Mouse (Mus musculus) midbrain, embryonic 14.5 days (tissue): ENCODE data around the gene Tiam2. TPM values are rescaled to one million over a fixed set of nuclear protein-coding genes. Genes with fewer than 3 reads are reported as not detected.

Source experiments
- ATAC-seq: fragments of 200-750 bp; cut with Nextera tagmentation; 2 replicates; pipeline ENCODE4 v1.8.0; 2017; ENCODE audit warnings: moderate number of reproducible peaks, moderate library complexity; ENCODE audit not compliant: low FRiP score, low TSS enrichment
- DNase-seq: peaks from one replicate; pipeline ENCODE4 v3.0.0-alpha.2; 2015
- H3K27ac ChIP-seq: fragments of 300-500 bp; sonication (generic); replicated peaks from 2 replicates; pipeline ENCODE4 v1.5.1; 2014; ENCODE audit warnings: mild to moderate bottlenecking, low read depth, low read length, moderate library complexity
- H3K27me3 ChIP-seq: fragments of 300-500 bp; sonication (generic); 2 replicates; pipeline ENCODE4 v1.6.1; 2014; ENCODE audit warnings: low read length, control low read depth, mixed read lengths; ENCODE audit not compliant: control insufficient read depth, insufficient read depth
- H3K36me3 ChIP-seq: fragments of 300-500 bp; sonication (generic); 2 replicates; pipeline ENCODE4 v1.6.1; 2014; ENCODE audit warnings: low read length, control low read depth; ENCODE audit not compliant: control insufficient read depth, insufficient read depth
- H3K4me1 ChIP-seq: fragments of 300-500 bp; sonication (generic); 2 replicates; pipeline ENCODE4 v1.6.1; 2014; ENCODE audit warnings: mild to moderate bottlenecking, antibody characterized with exemption, low read length, control low read depth; ENCODE audit not compliant: control insufficient read depth, insufficient read depth
- H3K4me2 ChIP-seq: fragments of 300-500 bp; sonication (generic); 2 replicates; pipeline ENCODE4 v1.6.1; 2014; ENCODE audit warnings: mild to moderate bottlenecking, low read length, moderate library complexity
- H3K4me3 ChIP-seq: fragments of 300-500 bp; sonication (generic); replicated peaks from 2 replicates; pipeline ENCODE4 v1.5.1; 2014; ENCODE audit warnings: low read depth, low read length
- H3K9ac ChIP-seq: fragments of 300-500 bp; sonication (generic); replicated peaks from 2 replicates; pipeline ENCODE4 v1.6.1; 2014; ENCODE audit warnings: mild to moderate bottlenecking, low read length, moderate library complexity
- H3K9me3 ChIP-seq: fragments of 300-500 bp; sonication (generic); 2 replicates; pipeline ENCODE4 v1.6.1; 2016; ENCODE audit warnings: low read length, control low read depth, mixed read lengths; ENCODE audit not compliant: control insufficient read depth
- WGBS: fragments of 180-500 bp; shearing (Covaris S2); extraction: QIAGEN DNeasy Blood & Tissue Kit; methylation state at CpG from one replicate; pipeline ENCODE4 v1.1.7; 2014; 5-methylcytosine and 5-hydroxymethylcytosine counted together
- polyA plus RNA-seq: library from polyadenylated mRNA; unstranded; fragments of >200 nt; fragmentation: Nextera tagmentation; extraction: Ambion mirVana; gene quantifications from 2 replicates; pipeline ENCODE4 v1.2.1, GENCODE M21; 2014

The Tiam2 gene
- polyA plus RNA-seq, 1 experiment from 2014 or later = 3.1 TPM

DNA sequence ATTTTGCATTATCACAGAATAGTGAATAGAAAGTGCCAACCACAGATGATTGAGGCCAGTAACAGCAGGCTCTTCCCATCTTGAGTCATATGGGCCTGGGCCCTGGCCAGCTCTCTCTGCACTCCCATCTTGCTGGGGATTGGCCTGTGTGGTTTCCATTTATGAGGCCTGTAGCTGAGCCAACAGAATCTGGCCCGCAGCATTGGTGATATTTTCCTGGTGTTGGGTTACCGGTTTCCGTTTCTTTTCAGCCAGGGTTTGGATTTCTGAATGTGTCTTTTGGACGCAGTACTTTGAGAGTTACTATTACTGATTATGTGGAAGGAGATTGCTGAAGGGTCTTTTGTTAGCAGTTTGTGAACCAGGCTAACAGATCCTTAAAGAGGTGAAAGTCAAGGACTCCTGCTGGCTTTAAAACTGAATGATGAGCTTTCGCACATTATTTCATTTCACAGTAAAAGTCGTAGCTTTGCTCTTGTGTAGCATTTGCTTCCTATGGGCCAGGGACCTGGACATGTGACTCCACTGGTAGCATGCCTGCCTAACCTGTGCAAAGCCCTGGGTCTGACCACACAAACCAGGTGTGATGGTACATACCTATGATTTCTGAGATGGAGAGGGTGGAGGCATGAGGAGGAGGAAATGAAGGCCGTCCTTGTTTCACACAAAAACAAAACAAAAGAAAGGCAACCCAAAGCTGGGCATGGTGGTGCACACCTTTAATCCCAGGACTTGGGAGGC lies 5.5 kb downstream of the Tiam2 start:
- H3K4me2 ChIP-seq = no peak overlapping the region
- no peak overlapping the region for H3K4me3 ChIP-seq
- H3K36me3 ChIP-seq = no peaks in the 10 kb centered on the region
- peaks cover 1% of the 10 kb centered on the region; the same call in 1 of the 2 replicates for H3K4me1 ChIP-seq
- DNase-seq (no peak), ATAC-seq (no peak)
- no peak overlapping the region for H3K9ac ChIP-seq
- H3K27me3 ChIP-seq = peaks cover 18% of the 10 kb centered on the region
- no peak overlapping the region for H3K27ac ChIP-seq
- 83% methylated on average over 7 of the region's 7 CpGs for WGBS
- no peaks in the 10 kb centered on the region for H3K9me3 ChIP-seq

DNA sequence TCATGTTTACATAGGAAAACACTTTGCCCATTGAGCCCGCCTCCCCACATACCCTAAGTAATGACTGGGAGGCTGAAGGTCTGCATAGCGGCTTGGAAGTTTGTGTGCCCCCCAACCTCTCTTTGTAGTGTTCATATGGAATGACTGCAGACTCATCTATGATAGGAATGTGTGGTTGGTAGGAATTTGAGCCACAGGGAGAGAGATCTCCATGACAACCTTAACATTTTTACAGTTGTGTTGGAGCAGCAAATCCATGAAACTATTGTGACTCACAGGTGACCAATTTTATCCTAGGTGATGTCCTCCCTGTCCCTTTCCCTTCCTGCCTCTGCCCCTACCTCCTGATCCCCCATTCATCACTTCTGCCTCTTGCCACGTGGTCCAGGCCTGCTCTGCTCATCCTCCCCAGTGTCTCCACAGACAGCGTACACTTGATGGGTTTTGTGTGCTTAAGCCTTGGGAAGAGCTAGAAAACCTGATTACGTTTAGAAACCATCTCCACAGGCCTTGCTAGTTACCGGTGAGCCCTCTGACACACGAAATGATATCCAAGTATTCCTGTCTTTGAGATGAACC lies 9.9 kb downstream of the Tiam2 start:
- Histone ChIP-seq H3K27me3 (no peaks in the 10 kb centered on the region), H3K9me3 (no peaks in the 10 kb centered on the region), H3K36me3 (no peaks in the 10 kb centered on the region), H3K4me2 (no peak overlapping the region), H3K4me3 (no peak overlapping the region), H3K4me1 (0 out of 2 replicates have a peak, but pooled peaks cover 4% of the 10 kb centered on the region), H3K27ac (no peak overlapping the region), H3K9ac (no peak overlapping the region)
- no peak for ATAC-seq
- DNase-seq = no peak
- 83% methylated on average over 7 of the region's 7 CpGs for WGBS

DNA sequence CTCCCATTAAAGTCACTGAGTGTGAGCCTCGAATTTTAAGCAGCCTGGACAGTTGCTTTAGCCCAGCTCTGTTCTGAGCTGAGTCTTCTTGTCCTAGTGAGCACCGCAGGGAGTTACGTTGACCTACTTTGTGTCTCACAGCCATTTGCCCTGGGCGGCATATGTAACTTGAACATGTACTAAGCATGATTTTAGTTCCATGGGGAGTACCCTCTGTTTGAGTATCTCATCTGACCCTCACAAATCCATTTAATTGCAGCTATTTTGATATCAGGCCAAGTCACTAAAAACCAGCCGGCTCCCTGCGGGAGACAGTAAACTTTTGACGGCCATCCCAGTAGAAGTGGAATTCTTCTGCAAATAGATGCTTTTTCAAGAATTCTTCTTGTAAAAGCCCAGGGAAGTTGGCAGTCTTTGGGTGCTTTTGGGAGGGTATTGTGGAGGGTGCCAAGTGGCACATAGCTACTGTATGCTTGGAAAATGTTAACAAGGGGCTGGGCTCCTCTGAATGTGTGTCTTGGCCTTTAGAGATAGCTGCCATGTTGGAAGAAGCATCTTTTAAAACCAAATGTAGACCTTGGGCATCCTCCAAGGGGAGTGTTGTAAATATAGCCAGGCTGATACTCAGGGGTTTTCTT lies 10.6 kb downstream of the Tiam2 start:
- H3K4me1 ChIP-seq = 0 out of 2 replicates have a peak, but pooled peaks cover 4% of the 10 kb centered on the region
- no peaks in the 10 kb centered on the region for H3K27me3 ChIP-seq
- DNase-seq = no peak
- H3K9ac ChIP-seq = no peak overlapping the region
- WGBS = 80% methylated on average over 7 of the region's 7 CpGs
- no peak overlapping the region for H3K4me3 ChIP-seq
- ATAC-seq = no peak
- no peak overlapping the region for H3K4me2 ChIP-seq
- no peaks in the 10 kb centered on the region for H3K9me3 ChIP-seq
- no peaks in the 10 kb centered on the region for H3K36me3 ChIP-seq
- H3K27ac ChIP-seq = no peak overlapping the region

DNA sequence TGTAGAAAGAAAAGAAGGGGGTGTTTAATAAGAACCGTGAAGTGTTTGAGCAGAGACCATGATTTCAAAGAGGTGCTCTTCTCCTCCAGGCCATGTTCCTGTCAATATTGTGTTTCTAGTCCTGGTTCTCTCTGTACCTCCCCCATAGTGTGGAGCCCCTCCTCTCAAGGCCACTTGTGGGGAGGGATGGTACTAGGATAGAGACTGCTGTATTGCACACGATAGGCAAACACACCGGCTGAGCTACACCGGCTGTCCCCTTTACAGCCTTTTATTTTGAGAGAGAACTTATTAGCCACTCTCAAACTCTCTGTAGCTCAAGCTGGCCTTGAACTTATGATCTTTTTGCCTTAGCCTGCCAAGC lies 11.1 kb downstream of the Tiam2 start:
- DNase-seq (no peak), ATAC-seq (no peak)
- Histone ChIP-seq H3K9me3 (no peaks in the 10 kb centered on the region), H3K36me3 (no peaks in the 10 kb centered on the region), H3K4me3 (no peak overlapping the region), H3K27me3 (no peaks in the 10 kb centered on the region), H3K9ac (no peak overlapping the region), H3K27ac (no peak overlapping the region), H3K4me1 (0 out of 2 replicates have a peak, but pooled peaks cover 4% of the 10 kb centered on the region), H3K4me2 (no peak overlapping the region)
- WGBS = 81% methylated on average over 4 of the region's 4 CpGs

DNA sequence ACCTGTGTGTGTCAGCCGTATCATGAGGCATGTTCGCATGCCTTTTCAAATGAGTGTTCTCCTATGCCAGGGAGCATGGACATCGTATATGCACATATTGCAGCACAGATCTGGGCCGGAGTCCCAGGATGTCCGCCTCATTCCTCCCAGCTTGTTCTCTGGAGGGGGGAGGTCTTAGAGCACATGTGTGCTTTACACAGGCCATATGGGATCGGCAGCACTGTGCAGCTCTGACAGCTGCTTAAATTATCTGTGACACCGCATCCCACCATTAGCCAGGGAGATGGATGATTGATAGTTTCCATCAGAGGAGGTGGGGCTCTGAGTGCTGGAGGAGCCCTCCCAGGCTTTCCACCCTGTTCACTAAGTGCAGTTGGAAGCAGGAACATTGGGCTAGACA lies 12.4 kb downstream of the Tiam2 start:
- no peaks in the 10 kb centered on the region for H3K27me3 ChIP-seq
- DNase-seq (peak; percentile 20), ATAC-seq (peak; percentile 53; the same call in 1 of the 2 replicates)
- no peak overlapping the region for H3K4me3 ChIP-seq
- 55% methylated on average over 7 of the region's 7 CpGs for WGBS
- H3K9me3 ChIP-seq = no peaks in the 10 kb centered on the region
- no peak overlapping the region for H3K9ac ChIP-seq
- no peaks in the 10 kb centered on the region for H3K36me3 ChIP-seq
- 0 out of 2 replicates have a peak, but pooled peaks cover 4% of the 10 kb centered on the region for H3K4me1 ChIP-seq
- no peak overlapping the region for H3K4me2 ChIP-seq
- no peak overlapping the region for H3K27ac ChIP-seq

DNA sequence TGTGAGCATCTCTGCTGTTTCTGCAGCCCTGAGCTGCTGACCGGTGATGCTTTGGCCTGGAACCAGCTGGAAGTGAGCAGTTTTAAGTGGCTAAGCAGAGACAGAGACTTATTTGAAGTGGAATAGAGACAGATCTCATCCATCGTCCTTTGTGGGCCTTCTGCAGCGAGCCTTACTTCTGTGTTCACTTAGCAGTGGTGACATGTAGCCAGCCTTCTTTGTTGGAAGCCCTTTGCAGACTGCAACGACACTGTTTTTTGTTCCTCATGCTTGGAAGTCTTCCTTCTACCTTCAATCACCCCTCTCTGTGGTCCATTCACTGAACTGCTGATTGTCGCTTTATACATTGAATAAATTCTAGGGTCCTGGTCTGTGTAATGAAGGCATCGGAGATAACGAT lies 18.5 kb downstream of the Tiam2 start:
- peak; percentile 17 for DNase-seq
- no peak overlapping the region for H3K27ac ChIP-seq
- no peak for ATAC-seq
- H3K4me3 ChIP-seq = no peak overlapping the region
- no peak overlapping the region for H3K4me2 ChIP-seq
- H3K4me1 ChIP-seq = no peaks in the 10 kb centered on the region
- WGBS = 67% methylated on average over 7 of the region's 7 CpGs
- no peaks in the 10 kb centered on the region for H3K9me3 ChIP-seq
- H3K27me3 ChIP-seq = no peaks in the 10 kb centered on the region
- no peaks in the 10 kb centered on the region for H3K36me3 ChIP-seq
- no peak overlapping the region for H3K9ac ChIP-seq

DNA sequence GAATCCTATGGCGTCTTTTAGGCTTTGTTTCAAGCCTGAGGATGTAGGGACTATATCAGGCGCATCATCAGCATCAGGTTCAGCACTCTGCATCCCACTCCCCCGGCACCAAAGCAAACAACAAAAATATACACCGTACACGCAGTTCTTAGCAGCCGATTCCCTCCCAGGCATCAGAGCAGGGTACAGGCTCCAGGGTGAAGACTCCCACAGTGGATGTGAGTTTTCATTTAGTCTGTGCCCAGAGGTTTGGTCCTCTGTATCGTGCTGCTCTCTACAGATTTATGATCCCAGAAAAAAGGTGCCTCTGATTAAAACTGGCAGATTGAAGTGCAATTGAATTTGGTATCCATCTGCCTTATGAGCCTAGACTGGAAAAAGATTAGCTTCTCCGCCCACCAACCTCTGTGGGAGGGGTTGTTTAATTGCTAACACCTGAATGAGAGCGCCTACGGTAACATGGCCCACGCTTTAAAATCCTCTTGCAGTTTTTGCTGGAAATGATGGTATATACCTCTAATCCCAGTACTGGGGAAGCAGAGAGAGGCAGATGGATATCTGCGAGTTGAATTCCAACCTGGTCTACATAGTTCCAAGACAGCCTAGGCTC lies 19.0 kb downstream of the Tiam2 start:
- ATAC-seq = no peak
- no peaks in the 10 kb centered on the region for H3K9me3 ChIP-seq
- H3K27ac ChIP-seq = no peak overlapping the region
- 69% methylated on average over 12 of the region's 12 CpGs for WGBS
- no peaks in the 10 kb centered on the region for H3K36me3 ChIP-seq
- no peak overlapping the region for H3K4me3 ChIP-seq
- no peak for DNase-seq
- H3K4me2 ChIP-seq = no peak overlapping the region
- no peaks in the 10 kb centered on the region for H3K4me1 ChIP-seq
- no peak overlapping the region for H3K9ac ChIP-seq
- no peaks in the 10 kb centered on the region for H3K27me3 ChIP-seq

DNA sequence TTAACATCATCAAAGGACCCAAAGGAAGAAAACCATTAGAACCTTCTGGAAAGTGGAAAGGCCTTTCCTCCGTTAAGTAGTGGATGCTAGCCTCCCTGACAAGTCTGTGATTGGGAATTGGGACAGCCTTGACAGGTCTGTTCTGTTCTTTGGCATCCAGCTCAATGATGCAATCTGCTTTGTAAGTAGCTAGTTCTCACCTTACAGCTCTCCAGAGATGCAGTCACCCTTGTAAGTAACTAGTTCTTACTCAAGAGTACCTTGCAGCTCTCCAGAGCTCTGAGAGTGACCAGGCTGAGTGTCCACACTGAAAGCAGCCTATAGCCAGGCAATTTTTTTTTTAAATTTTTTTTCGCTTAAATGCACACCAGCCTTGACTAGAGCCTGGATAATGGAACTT lies 21.4 kb downstream of the Tiam2 start:
- Histone ChIP-seq H3K9ac (no peak overlapping the region), H3K36me3 (no peaks in the 10 kb centered on the region), H3K4me2 (no peak overlapping the region), H3K27ac (no peak overlapping the region), H3K4me1 (no peaks in the 10 kb centered on the region), H3K9me3 (no peaks in the 10 kb centered on the region), H3K4me3 (no peak overlapping the region), H3K27me3 (no peaks in the 10 kb centered on the region)
- ATAC-seq = no peak
- no peak for DNase-seq
- WGBS = 91% methylated on average over 2 of the region's 2 CpGs
